Mouse (Mus musculus): ENCODE results near the gene Dyrk1a. TPM values are rescaled to one million over a fixed set of nuclear protein-coding genes. Genes with fewer than 3 reads are reported as not detected.
A peak's percentile ranks its signal among the peaks of the same experiment; 100 is the strongest.

The Dyrk1a gene
- total and polyA plus RNA-seq, 3 experiments: 32.4 to 53.7 (median 40.4) TPM

GRCm38 (mm10) chr16:94602730-94603129, 32.9 kb downstream of the Dyrk1a start:
- H3K27me3 ChIP-seq (replicated peaks): no peaks in the 10 kb centered on the region
- dilution Hi-C loops (cut with MboI; ENCODE audit: extremely low pct_ligation_motif_present, extremely low pct_unique_long_range_greater_than_20kb, low sequenced_read_pairs): no loop called here
- no peaks in the 10 kb centered on the region for H3K9me3 ChIP-seq (replicated peaks; ENCODE audit: low read length)
- no peak for TF ChIP-seq MAFK (IDR thresholded peaks at IDR 0.05; ENCODE audit: insufficient replicate concordance, low read length)
- TF ChIP-seq CHD2 (IDR thresholded peaks at IDR 0.05; ENCODE audit: low read length): no peak
- TF ChIP-seq MXI1 (IDR thresholded peaks at IDR 0.05; ENCODE audit: low read depth, low read length): no peak
- no peak for DNase-seq (ENCODE audit: extremely low read depth)
- H3K79me2 ChIP-seq (replicated peaks; ENCODE audit: control insufficient read depth, extremely low read depth, insufficient read depth, poor library complexity, severe bottlenecking): peaks cover 92% of the 10 kb centered on the region
- peaks cover 37 to 98% of the 10 kb centered on the region in 2 experiments for H3K4me1 ChIP-seq (ENCODE audit: control insufficient read depth in 1 of 2, insufficient read depth in 2 of 2)
- peak overlapping the region; percentile 14; the same call in 1 of the 2 replicates for H3K27ac ChIP-seq (ENCODE audit: insufficient read depth, low read depth)
- no peak overlapping the region for H3K4me2 ChIP-seq (ENCODE audit: insufficient read depth, low read depth, poor library complexity, severe bottlenecking)
- H3K36me3 ChIP-seq (replicated peaks in 1 of 2; ENCODE audit: control insufficient read depth in 1 of 2, insufficient read depth in 1 of 2, low read length in 1 of 2): peaks cover 0 to 13% of the 10 kb centered on the region in 2 experiments
- H3K9ac ChIP-seq (ENCODE audit: insufficient read depth, low read depth): no peak overlapping the region
- in situ Hi-C loops (cut with MboI; ENCODE audit: low pct_ligation_motif_present, low pct_unique_long_range_greater_than_20kb, low sequenced_read_pairs): no loop called here
- no peak overlapping the region for H3K4me3 ChIP-seq (replicated peaks in 1 of 3; ENCODE audit: low read depth in 2 of 3, low read length in 2 of 3, poor library complexity in 1 of 3)

DNA sequence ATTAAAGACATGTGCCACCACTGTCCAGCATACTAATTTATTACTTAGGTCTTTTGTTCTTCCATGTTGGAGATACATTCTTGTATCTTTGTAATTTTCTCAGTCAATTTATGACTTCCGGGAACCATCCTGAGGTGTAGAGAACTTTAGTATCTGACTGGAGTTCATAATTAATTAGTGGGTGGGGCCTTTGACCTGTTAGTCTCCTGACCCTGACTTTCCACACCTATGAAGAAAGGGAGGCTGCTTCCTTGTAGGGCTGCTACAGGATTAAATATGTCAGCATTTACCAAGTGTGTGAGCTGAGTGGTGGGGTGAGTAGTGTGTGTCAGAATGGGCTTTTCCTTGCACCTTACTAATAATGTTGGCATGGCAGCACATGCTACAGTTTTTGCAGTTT, 36.4 kb downstream of the Dyrk1a start:
- in situ Hi-C loops (cut with MboI; ENCODE audit: low pct_ligation_motif_present, low pct_unique_long_range_greater_than_20kb, low sequenced_read_pairs): no loop called here
- no peak overlapping the region for H3K4me3 ChIP-seq (replicated peaks in 1 of 3; ENCODE audit: low read depth in 2 of 3, low read length in 2 of 3, poor library complexity in 1 of 3)
- H3K27me3 ChIP-seq (replicated peaks): no peaks in the 10 kb centered on the region
- peaks cover 24 to 90% of the 10 kb centered on the region in 2 experiments for H3K4me1 ChIP-seq (ENCODE audit: control insufficient read depth in 1 of 2, insufficient read depth in 2 of 2)
- dilution Hi-C loops (cut with MboI; ENCODE audit: extremely low pct_ligation_motif_present, extremely low pct_unique_long_range_greater_than_20kb, low sequenced_read_pairs): no loop called here
- H3K4me2 ChIP-seq (ENCODE audit: insufficient read depth, low read depth, poor library complexity, severe bottlenecking): no peak overlapping the region
- DNase-seq (ENCODE audit: extremely low read depth): no peak
- H3K27ac ChIP-seq (ENCODE audit: insufficient read depth, low read depth): no peak overlapping the region
- no peak overlapping the region for H3K9ac ChIP-seq (ENCODE audit: insufficient read depth, low read depth)
- H3K9me3 ChIP-seq (replicated peaks; ENCODE audit: low read length): no peaks in the 10 kb centered on the region
- peaks cover 86% of the 10 kb centered on the region for H3K79me2 ChIP-seq (replicated peaks; ENCODE audit: control insufficient read depth, extremely low read depth, insufficient read depth, poor library complexity, severe bottlenecking)
- TF ChIP-seq ELF1 (IDR thresholded peaks at IDR 0.05; ENCODE audit: low read depth, low read length) (no peak), NRF1 (IDR thresholded peaks at IDR 0.05; ENCODE audit: low read depth, low read length) (no peak), PAX5 (IDR thresholded peaks at IDR 0.05; ENCODE audit: low read length) (no peak), POLR2A (IDR thresholded peaks at IDR 0.05; ENCODE audit: low read depth, low read length) (no peak), SIN3A (IDR thresholded peaks at IDR 0.05; ENCODE audit: low read length) (no peak), GABPA (IDR thresholded peaks at IDR 0.05; ENCODE audit: insufficient replicate concordance, low read depth, low read length) (no peak), ZMIZ1 (IDR thresholded peaks at IDR 0.05; ENCODE audit: low read depth, low read length) (no peak)
- peaks cover 0 to 12% of the 10 kb centered on the region in 2 experiments for H3K36me3 ChIP-seq (replicated peaks in 1 of 2; ENCODE audit: control insufficient read depth in 1 of 2, insufficient read depth in 1 of 2, low read length in 1 of 2)

- H3K4me1 ChIP-seq (ENCODE audit: control insufficient read depth in 1 of 2, insufficient read depth in 2 of 2): peaks cover 15 to 89% of the 10 kb centered on the region in 2 experiments
- H3K4me2 ChIP-seq (ENCODE audit: insufficient read depth, low read depth, poor library complexity, severe bottlenecking): no peak overlapping the region
- H3K4me3 ChIP-seq (replicated peaks in 1 of 3; ENCODE audit: low read depth in 2 of 3, low read length in 2 of 3, poor library complexity in 1 of 3): no peak overlapping the region
- H3K9me3 ChIP-seq (replicated peaks; ENCODE audit: low read length): no peaks in the 10 kb centered on the region
- in situ Hi-C loops (cut with MboI; ENCODE audit: low pct_ligation_motif_present, low pct_unique_long_range_greater_than_20kb, low sequenced_read_pairs) (no loop called here), dilution Hi-C loops (cut with MboI; ENCODE audit: extremely low pct_ligation_motif_present, extremely low pct_unique_long_range_greater_than_20kb, low sequenced_read_pairs) (no loop called here)
- peaks cover 82% of the 10 kb centered on the region for H3K79me2 ChIP-seq (replicated peaks; ENCODE audit: control insufficient read depth, extremely low read depth, insufficient read depth, poor library complexity, severe bottlenecking)
- peaks cover 2 to 19% of the 10 kb centered on the region in 2 experiments for H3K36me3 ChIP-seq (replicated peaks in 1 of 2; ENCODE audit: control insufficient read depth in 1 of 2, insufficient read depth in 1 of 2, low read length in 1 of 2)
- DNase-seq (ENCODE audit: extremely low read depth): no peak
- H3K27ac ChIP-seq (ENCODE audit: insufficient read depth, low read depth): no peak overlapping the region
- H3K9ac ChIP-seq (ENCODE audit: insufficient read depth, low read depth): no peak overlapping the region
- H3K27me3 ChIP-seq (replicated peaks): no peaks in the 10 kb centered on the region
- TF ChIP-seq SIN3A (IDR thresholded peaks at IDR 0.05; ENCODE audit: low read length): no peak
- no peak for TF ChIP-seq JUND (conservative IDR thresholded peaks at IDR 0.05; ENCODE audit: low read depth, low read length)
- TF ChIP-seq EP300 (IDR thresholded peaks at IDR 0.05; ENCODE audit: low read length): no peak
- no peak for TF ChIP-seq CTCF (conservative IDR thresholded peaks at IDR 0.05 in 1 of 2, IDR thresholded peaks at IDR 0.05 in 1 of 2; ENCODE audit: low read depth in 2 of 2, low read length in 2 of 2)
- TF ChIP-seq ZMIZ1 (IDR thresholded peaks at IDR 0.05; ENCODE audit: low read depth, low read length): no peak
- TF ChIP-seq ETS1 (conservative IDR thresholded peaks at IDR 0.05; ENCODE audit: low read depth, low read length): no peak
- TF ChIP-seq NELFE (IDR thresholded peaks at IDR 0.05; ENCODE audit: low read depth, low read length): no peak
- no peak for TF ChIP-seq BHLHE40 (IDR thresholded peaks at IDR 0.05; ENCODE audit: low read depth, low read length)
- TF ChIP-seq NRF1 (IDR thresholded peaks at IDR 0.05; ENCODE audit: low read depth, low read length): no peak
- no peak for TF ChIP-seq UBTF (IDR thresholded peaks at IDR 0.05; ENCODE audit: low read depth, low read length)
- no peak for TF ChIP-seq E2F4 (IDR thresholded peaks at IDR 0.05; ENCODE audit: insufficient replicate concordance, low read depth, low read length)
- TF ChIP-seq MEF2A (IDR thresholded peaks at IDR 0.05; ENCODE audit: borderline replicate concordance, low read depth, low read length): no peak
- TF ChIP-seq SMC3 (IDR thresholded peaks at IDR 0.05; ENCODE audit: low read depth, low read length): no peak
- no peak for TF ChIP-seq PAX5 (IDR thresholded peaks at IDR 0.05; ENCODE audit: low read length)
- TF ChIP-seq RAD21 (IDR thresholded peaks at IDR 0.05; ENCODE audit: low read depth, low read length): no peak
- TF ChIP-seq IRF4 (IDR thresholded peaks at IDR 0.05; ENCODE audit: low read depth, low read length): no peak
- no peak for TF ChIP-seq MAFK (IDR thresholded peaks at IDR 0.05; ENCODE audit: insufficient replicate concordance, low read length)
- no peak for TF ChIP-seq USF2 (conservative IDR thresholded peaks at IDR 0.05; ENCODE audit: low read depth, low read length)
- no peak for TF ChIP-seq CHD1 (IDR thresholded peaks at IDR 0.05; ENCODE audit: low read depth, low read length)
- no peak for TF ChIP-seq MXI1 (IDR thresholded peaks at IDR 0.05; ENCODE audit: low read depth, low read length)
Observed at GRCm38 (mm10) chr16:94607468-94607867, 37.7 kb downstream of the Dyrk1a start.
